Mouse (Mus musculus): ENCODE measurements around the gene Pde10a. TPM values are rescaled to one million over a fixed set of nuclear protein-coding genes. Genes with fewer than 3 reads are reported as not detected.
A peak's percentile ranks its signal among the peaks of the same experiment; 100 is the strongest.

Pde10a gene
- polyA plus RNA-seq, 1 experiment from 2014 or later = 4.8 TPM

DNA sequence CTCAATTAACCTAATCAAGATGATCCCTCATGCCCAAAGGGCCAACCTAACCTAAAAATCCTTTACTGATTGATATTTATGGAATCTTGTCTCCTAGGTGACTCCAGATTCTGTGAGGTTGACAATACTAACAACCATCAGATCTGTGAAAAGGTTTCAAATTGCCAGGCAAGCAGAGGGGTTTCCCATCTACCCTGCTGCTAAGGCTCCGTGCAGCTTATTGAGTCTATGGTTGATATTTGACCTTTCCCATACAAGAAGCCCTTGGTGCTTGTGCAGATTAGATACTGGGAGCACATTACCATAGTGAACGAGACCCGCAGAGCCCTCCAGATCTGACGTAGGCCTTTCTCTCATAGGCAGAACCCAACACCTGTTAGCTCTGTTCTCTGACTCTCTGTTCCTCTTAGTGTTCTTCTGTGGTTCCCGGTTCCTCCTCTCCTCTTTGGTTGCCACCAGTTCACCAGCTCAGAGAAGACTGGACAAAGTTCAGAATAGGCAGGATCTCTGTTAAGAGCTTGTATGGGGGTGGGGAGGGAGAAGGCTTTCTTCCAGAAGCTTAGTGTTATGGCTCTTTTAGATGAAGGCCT lies 240.9 kb downstream of the Pde10a start:
- 87% methylated on average over 5 of the region's 5 CpGs for WGBS
- no peak overlapping the region for H3K27ac ChIP-seq (ENCODE audit: low read depth, low read length)
- no peaks in the 10 kb centered on the region for H3K4me1 ChIP-seq (ENCODE audit: control insufficient read depth, insufficient read depth, low read length)
- H3K36me3 ChIP-seq (ENCODE audit: control insufficient read depth, insufficient read depth, low read length) = no peaks in the 10 kb centered on the region
- no peaks in the 10 kb centered on the region for H3K9me3 ChIP-seq (ENCODE audit: control insufficient read depth, low read length)
- H3K4me3 ChIP-seq (ENCODE audit: low read depth, low read length) = no peak overlapping the region
- no peak overlapping the region for H3K4me2 ChIP-seq
- DNase-seq (ENCODE audit: low spot score, missing footprints) (peak; percentile 60), ATAC-seq (ENCODE audit: low FRiP score) (no peak)
- H3K27me3 ChIP-seq (ENCODE audit: control insufficient read depth, insufficient read depth, low read length) = no peaks in the 10 kb centered on the region
- no peak overlapping the region for H3K9ac ChIP-seq (ENCODE audit: low read length)

DNA sequence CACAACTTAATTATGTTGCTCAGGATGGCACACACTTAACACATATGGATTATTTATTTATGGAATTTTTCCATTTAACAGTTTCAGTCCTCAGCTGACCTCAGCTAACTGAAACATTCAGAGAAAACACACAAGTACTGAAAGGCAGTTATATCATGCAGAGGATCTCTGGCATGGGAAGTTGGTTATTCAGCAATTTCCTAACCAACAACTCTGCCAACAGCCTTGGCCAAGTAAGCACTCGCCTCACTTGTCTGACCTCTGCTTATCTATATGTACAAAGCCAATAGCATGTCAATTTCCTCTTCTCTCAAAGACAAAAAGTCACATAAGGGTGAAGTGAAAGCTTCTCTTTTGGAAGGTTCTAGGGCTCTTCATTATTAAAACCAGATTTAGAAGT lies 244.0 kb downstream of the Pde10a start:
- no peak for ATAC-seq (ENCODE audit: low FRiP score)
- no peaks in the 10 kb centered on the region for H3K27me3 ChIP-seq (ENCODE audit: control insufficient read depth, insufficient read depth, low read length)
- H3K27ac ChIP-seq (ENCODE audit: low read depth, low read length) = no peak overlapping the region
- H3K9ac ChIP-seq (ENCODE audit: low read length) = no peak overlapping the region
- H3K36me3 ChIP-seq (ENCODE audit: control insufficient read depth, insufficient read depth, low read length) = no peaks in the 10 kb centered on the region
- no peaks in the 10 kb centered on the region for H3K9me3 ChIP-seq (ENCODE audit: control insufficient read depth, low read length)
- H3K4me2 ChIP-seq = no peak overlapping the region
- 89% methylated on average over 1 of the region's 1 CpGs for WGBS
- no peaks in the 10 kb centered on the region for H3K4me1 ChIP-seq (ENCODE audit: control insufficient read depth, insufficient read depth, low read length)
- DNase-seq (ENCODE audit: low spot score, missing footprints) = no peak
- no peak overlapping the region for H3K4me3 ChIP-seq (ENCODE audit: low read depth, low read length)

DNA sequence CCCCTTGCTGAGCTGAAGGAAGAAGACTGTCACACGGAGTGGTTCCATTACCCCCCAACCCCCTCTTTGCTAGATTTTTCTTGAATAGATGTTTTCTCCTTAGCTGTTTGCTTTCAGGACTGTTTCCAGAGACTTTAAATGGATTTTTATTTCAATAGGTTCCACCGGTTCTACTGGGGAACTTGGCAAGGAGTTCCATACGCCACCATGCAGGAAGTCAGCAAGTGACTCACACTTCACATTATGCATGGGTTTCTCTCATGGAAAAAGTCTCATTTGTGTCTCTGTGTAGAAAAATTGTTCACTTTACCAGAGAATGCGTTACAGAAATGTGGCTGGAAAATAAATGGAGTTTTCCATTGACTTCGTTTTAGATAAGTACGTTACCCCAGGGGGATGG lies 248.2 kb downstream of the Pde10a start:
- ATAC-seq (ENCODE audit: low FRiP score) = no peak
- H3K27me3 ChIP-seq (ENCODE audit: control insufficient read depth, insufficient read depth, low read length) = no peaks in the 10 kb centered on the region
- no peaks in the 10 kb centered on the region for H3K36me3 ChIP-seq (ENCODE audit: control insufficient read depth, insufficient read depth, low read length)
- no peak overlapping the region for H3K9ac ChIP-seq (ENCODE audit: low read length)
- no peaks in the 10 kb centered on the region for H3K4me1 ChIP-seq (ENCODE audit: control insufficient read depth, insufficient read depth, low read length)
- DNase-seq (ENCODE audit: low spot score, missing footprints) = peak; percentile 26
- no peak overlapping the region for H3K4me2 ChIP-seq
- 88% methylated on average over 6 of the region's 6 CpGs for WGBS
- no peak overlapping the region for H3K4me3 ChIP-seq (ENCODE audit: low read depth, low read length)
- no peak overlapping the region for H3K27ac ChIP-seq (ENCODE audit: low read depth, low read length)
- H3K9me3 ChIP-seq (ENCODE audit: control insufficient read depth, low read length) = no peaks in the 10 kb centered on the region

DNA sequence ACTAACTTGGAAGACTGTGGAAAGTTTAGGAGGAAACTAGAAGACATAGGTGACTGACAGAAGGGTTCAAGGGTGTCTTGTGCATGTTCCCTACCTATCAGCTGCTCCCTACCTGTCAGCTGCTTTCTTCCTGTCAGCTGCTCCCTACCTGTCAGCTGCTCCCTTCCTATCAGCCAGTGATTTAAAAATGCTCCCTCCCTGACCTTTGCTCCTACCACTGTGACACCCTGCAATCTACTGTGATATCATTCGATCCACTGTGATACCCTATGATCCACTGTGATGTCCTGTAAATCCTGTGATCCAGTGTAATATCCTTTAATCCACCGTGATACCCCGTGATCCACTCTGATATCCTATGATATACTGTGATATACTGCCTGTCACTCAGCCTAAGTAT lies 249.1 kb downstream of the Pde10a start:
- no peaks in the 10 kb centered on the region for H3K36me3 ChIP-seq (ENCODE audit: control insufficient read depth, insufficient read depth, low read length)
- H3K4me2 ChIP-seq = no peak overlapping the region
- H3K27me3 ChIP-seq (ENCODE audit: control insufficient read depth, insufficient read depth, low read length) = no peaks in the 10 kb centered on the region
- WGBS = 86% methylated on average over 3 of the region's 3 CpGs
- no peaks in the 10 kb centered on the region for H3K9me3 ChIP-seq (ENCODE audit: control insufficient read depth, low read length)
- ATAC-seq (ENCODE audit: low FRiP score) = no peak
- H3K9ac ChIP-seq (ENCODE audit: low read length) = no peak overlapping the region
- peak; percentile 56 for DNase-seq (ENCODE audit: low spot score, missing footprints)
- no peak overlapping the region for H3K27ac ChIP-seq (ENCODE audit: low read depth, low read length)
- H3K4me3 ChIP-seq (ENCODE audit: low read depth, low read length) = no peak overlapping the region
- H3K4me1 ChIP-seq (ENCODE audit: control insufficient read depth, insufficient read depth, low read length) = no peaks in the 10 kb centered on the region

DNA sequence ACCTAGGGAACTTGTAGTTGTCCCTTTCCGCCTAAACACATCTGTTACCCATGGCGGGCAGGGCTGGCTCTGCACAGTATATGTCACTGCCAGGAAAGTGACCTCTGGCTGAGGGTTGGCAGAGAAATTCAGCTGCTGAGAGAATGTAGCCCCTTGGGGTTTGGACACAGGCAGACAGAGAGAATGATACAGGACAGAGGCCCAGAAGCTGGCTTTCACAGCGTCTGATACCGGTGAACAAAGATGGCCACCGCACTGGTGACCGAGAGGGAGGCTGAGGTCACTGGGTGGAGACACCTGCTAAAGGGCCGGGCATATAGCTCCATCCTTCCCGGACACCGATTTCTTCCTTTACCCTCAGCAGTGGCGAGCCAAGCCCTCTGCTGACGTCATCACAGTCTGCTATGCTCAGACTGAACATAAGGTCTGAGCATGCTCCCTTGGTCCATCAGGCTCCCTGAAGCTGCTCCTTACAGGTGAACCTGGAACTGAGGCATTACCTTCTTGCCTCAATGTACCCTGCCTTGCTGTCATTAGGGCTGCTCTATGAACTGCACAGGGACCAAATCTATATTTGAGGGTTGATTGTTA lies 250.5 kb downstream of the Pde10a start:
- Histone ChIP-seq H3K4me1 (ENCODE audit: control insufficient read depth, insufficient read depth, low read length) (no peaks in the 10 kb centered on the region), H3K4me3 (ENCODE audit: low read depth, low read length) (no peak overlapping the region), H3K36me3 (ENCODE audit: control insufficient read depth, insufficient read depth, low read length) (no peaks in the 10 kb centered on the region), H3K27me3 (ENCODE audit: control insufficient read depth, insufficient read depth, low read length) (no peaks in the 10 kb centered on the region), H3K9me3 (ENCODE audit: control insufficient read depth, low read length) (no peaks in the 10 kb centered on the region), H3K9ac (ENCODE audit: low read length) (no peak overlapping the region), H3K4me2 (no peak overlapping the region), H3K27ac (ENCODE audit: low read depth, low read length) (no peak overlapping the region)
- ATAC-seq (ENCODE audit: low FRiP score) = no peak
- WGBS = 84% methylated on average over 11 of the region's 11 CpGs
- peak; percentile 21 for DNase-seq (ENCODE audit: low spot score, missing footprints)

DNA sequence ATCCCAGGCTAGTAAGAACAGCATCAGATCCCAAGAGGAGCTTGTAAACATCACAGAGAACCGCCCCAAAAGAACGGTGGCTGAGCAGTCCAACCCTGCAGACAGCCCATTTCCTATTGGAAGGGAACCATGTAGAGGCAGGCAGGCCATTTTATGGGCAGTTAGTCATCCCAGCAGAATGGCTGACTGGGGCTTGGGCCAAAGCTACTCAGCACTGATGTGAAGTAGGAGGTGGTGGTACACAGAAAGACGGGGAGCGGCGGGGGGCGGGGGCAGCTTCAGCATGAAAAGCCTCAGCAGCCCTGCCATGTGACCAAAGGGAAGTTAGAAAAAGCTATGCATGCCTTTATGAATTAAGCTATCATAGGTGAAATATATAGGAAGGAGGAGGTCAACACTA lies 252.5 kb downstream of the Pde10a start:
- 90% methylated on average over 6 of the region's 6 CpGs for WGBS
- no peaks in the 10 kb centered on the region for H3K4me1 ChIP-seq (ENCODE audit: control insufficient read depth, insufficient read depth, low read length)
- DNase-seq (ENCODE audit: low spot score, missing footprints) (no peak), ATAC-seq (ENCODE audit: low FRiP score) (no peak)
- no peak overlapping the region for H3K4me3 ChIP-seq (ENCODE audit: low read depth, low read length)
- H3K9ac ChIP-seq (ENCODE audit: low read length) = no peak overlapping the region
- no peaks in the 10 kb centered on the region for H3K27me3 ChIP-seq (ENCODE audit: control insufficient read depth, insufficient read depth, low read length)
- no peak overlapping the region for H3K27ac ChIP-seq (ENCODE audit: low read depth, low read length)
- no peak overlapping the region for H3K4me2 ChIP-seq
- no peaks in the 10 kb centered on the region for H3K36me3 ChIP-seq (ENCODE audit: control insufficient read depth, insufficient read depth, low read length)
- no peaks in the 10 kb centered on the region for H3K9me3 ChIP-seq (ENCODE audit: control insufficient read depth, low read length)

DNA sequence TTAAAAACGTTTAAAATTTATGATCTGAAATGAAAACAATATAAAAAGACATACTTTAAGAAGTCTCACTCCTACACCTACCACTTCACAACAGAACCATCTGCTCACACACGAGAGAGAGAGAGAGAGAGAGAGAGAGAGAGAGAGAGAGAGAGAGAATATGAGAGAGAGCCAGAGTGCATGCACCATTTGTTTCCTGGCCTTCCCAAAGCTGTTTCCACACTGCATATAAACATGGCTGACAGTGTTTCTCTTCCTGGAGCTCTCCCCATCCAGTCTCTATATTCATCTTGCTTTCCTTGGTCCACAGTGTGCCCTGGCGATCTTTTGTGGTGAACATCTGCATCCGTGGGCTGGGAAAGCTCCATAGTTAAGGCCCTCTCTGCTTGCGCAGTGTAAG lies 253.7 kb downstream of the Pde10a start:
- DNase-seq (ENCODE audit: low spot score, missing footprints) (no peak), ATAC-seq (ENCODE audit: low FRiP score) (no peak)
- no peaks in the 10 kb centered on the region for H3K9me3 ChIP-seq (ENCODE audit: control insufficient read depth, low read length)
- 78% methylated on average over 5 of the region's 5 CpGs for WGBS
- no peaks in the 10 kb centered on the region for H3K4me1 ChIP-seq (ENCODE audit: control insufficient read depth, insufficient read depth, low read length)
- H3K36me3 ChIP-seq (ENCODE audit: control insufficient read depth, insufficient read depth, low read length) = no peaks in the 10 kb centered on the region
- no peak overlapping the region for H3K4me2 ChIP-seq
- H3K9ac ChIP-seq (ENCODE audit: low read length) = no peak overlapping the region
- no peak overlapping the region for H3K4me3 ChIP-seq (ENCODE audit: low read depth, low read length)
- H3K27me3 ChIP-seq (ENCODE audit: control insufficient read depth, insufficient read depth, low read length) = no peaks in the 10 kb centered on the region
- H3K27ac ChIP-seq (ENCODE audit: low read depth, low read length) = no peak overlapping the region

DNA sequence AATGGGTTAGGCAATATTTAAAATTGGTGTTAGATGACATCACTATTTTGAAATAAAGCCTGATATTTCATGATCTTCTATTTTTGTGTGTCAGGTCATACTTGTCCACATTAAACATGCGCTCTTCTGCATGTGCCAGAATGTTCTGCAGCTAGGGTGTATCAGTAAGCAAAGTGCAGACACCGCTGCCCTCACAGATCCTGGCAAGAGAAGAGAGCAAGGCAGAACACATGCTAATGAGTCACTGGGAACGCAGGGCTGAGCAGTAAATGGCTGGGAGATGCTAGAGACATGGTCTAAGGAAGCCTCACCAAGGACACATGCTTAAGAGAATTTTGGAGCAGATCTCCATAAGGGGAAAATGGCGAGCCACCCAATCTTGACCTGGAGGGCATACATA lies 255.3 kb downstream of the Pde10a start:
- Histone ChIP-seq H3K9ac (ENCODE audit: low read length) (no peak overlapping the region), H3K9me3 (ENCODE audit: control insufficient read depth, low read length) (no peaks in the 10 kb centered on the region), H3K4me3 (ENCODE audit: low read depth, low read length) (no peak overlapping the region), H3K4me1 (ENCODE audit: control insufficient read depth, insufficient read depth, low read length) (no peaks in the 10 kb centered on the region), H3K4me2 (no peak overlapping the region), H3K36me3 (ENCODE audit: control insufficient read depth, insufficient read depth, low read length) (no peaks in the 10 kb centered on the region), H3K27me3 (ENCODE audit: control insufficient read depth, insufficient read depth, low read length) (no peaks in the 10 kb centered on the region), H3K27ac (ENCODE audit: low read depth, low read length) (no peak overlapping the region)
- no peak for DNase-seq (ENCODE audit: low spot score, missing footprints)
- ATAC-seq (ENCODE audit: low FRiP score) = no peak
- 82% methylated on average over 4 of the region's 4 CpGs for WGBS

DNA sequence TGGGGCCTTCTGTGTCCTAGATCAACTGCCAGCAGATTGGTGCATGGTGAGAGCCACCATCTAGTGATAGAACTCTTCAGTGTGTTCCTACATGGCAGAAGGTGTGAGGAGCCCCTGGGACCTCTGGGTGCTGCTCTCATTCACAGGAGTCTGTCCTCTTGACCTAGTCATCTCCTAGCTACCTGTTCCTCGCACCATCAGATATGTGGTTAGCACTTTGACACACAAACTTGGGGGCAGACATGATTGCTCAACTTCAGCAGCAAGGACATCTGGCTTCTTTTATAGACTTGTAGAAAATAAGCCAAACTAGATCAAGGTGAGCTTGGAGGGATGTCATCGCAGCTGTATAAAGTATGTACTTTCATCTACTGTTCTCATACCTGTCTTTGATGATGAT lies 255.9 kb downstream of the Pde10a start:
- DNase-seq (ENCODE audit: low spot score, missing footprints) (no peak), ATAC-seq (ENCODE audit: low FRiP score) (no peak)
- H3K27me3 ChIP-seq (ENCODE audit: control insufficient read depth, insufficient read depth, low read length) = no peaks in the 10 kb centered on the region
- H3K4me2 ChIP-seq = no peak overlapping the region
- no peak overlapping the region for H3K9ac ChIP-seq (ENCODE audit: low read length)
- H3K27ac ChIP-seq (ENCODE audit: low read depth, low read length) = no peak overlapping the region
- H3K9me3 ChIP-seq (ENCODE audit: control insufficient read depth, low read length) = no peaks in the 10 kb centered on the region
- H3K4me3 ChIP-seq (ENCODE audit: low read depth, low read length) = no peak overlapping the region
- WGBS = 88% methylated on average over 2 of the region's 2 CpGs
- no peaks in the 10 kb centered on the region for H3K4me1 ChIP-seq (ENCODE audit: control insufficient read depth, insufficient read depth, low read length)
- H3K36me3 ChIP-seq (ENCODE audit: control insufficient read depth, insufficient read depth, low read length) = no peaks in the 10 kb centered on the region

All from midbrain, embryonic 11.5 days (tissue).